Mouse (Mus musculus) mesoderm, embryonic 11.5 days (tissue): ENCODE measurements around the gene Hdc.

Source experiments
- DNase-seq: peaks from one replicate; pipeline ENCODE4 v3.0.0-alpha.2; 2012; ENCODE audit warnings: low read depth, low spot score

The Hdc gene

GRCm38 (mm10) chr2:126601918-126602600 lies 17.0 kb downstream of the Hdc start:
- DNase-seq = no peak

DNA sequence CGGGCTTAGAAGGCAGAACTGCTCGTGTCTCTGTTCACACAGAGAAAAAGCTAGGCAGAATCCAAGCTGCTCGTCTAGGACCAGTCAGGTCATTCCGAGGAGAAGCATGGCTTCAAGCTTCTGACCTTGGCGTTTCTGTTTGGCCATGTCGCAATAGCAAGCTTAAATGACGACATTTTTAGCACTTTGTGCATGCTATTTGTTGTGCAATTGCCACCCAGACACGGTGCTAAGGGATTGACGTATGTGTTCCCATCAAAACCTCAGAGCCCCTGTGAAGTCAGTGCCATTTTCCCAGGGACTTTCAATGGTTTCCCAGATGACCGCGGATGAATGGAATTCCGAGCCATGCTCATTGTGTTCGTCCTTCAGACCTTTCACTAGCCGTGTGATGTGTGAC lies 18.6 kb downstream of the Hdc start:
- no peak for DNase-seq

GRCm38 (mm10) chr2:126599005-126599404 lies 20.1 kb downstream of the Hdc start:
- DNase-seq = no peak

DNA sequence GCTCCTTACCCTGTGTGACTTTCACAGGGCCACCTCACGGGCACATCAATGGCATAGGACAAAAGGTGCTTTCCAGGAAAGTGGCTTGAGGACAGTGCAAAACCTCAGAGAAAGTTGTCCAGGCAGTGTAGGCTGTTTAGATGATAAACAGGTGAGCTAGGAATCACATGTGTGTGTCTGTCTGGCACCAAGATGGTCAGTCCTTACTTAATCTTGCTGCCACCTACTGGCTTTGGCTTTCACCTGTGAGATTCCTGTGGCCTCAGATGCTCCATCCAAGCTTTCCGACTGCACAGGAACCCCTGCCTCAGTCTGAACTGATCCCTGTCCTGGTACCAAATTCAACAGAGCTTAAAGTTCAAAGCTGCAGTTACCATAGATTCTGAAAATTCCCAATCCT lies 20.7 kb downstream of the Hdc start:
- no peak for DNase-seq

GRCm38 (mm10) chr2:126597279-126598241 lies 21.5 kb downstream of the Hdc start:
- no peak for DNase-seq

GRCm38 (mm10) chr2:126596347-126597072 lies 22.6 kb downstream of the Hdc start:
- DNase-seq = no peak

DNA sequence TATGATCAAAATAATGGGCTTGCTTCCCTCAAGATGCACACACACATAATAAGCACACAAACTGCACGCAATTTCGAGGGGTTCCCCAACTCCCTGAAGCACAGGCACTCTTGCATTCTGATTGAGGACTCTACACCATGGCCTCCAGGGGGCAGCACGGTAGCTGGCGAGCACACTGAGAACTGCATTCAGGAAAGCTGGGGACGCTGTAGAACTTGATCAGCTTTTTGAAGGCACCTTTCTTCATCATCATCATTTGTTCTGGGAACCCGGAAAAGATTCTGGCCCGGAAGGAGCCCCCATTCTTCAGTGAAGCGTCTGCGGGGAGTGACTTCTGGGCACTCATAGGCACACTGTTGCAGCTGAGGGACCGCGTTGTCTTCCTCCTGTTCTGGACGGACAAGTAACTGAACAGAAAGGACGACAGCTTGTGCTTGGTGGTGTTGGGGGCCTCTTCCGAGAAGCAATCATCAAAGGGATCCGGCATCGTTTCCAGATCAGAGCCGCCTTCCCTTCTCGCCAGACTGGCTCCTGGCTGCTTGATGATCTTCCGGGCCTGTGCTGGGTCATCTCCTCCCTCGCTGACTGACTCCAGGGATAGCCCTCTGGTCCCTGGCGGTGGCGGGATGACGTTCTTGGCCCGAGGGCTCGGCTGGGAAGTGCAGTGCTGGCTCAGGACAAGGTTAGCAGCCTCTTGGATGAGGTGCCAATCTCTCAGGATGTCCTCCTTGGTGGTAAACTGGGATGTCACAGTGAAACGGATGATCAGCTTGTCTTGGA lies 25.1 kb downstream of the Hdc start:
- DNase-seq = peak; percentile 68

DNA sequence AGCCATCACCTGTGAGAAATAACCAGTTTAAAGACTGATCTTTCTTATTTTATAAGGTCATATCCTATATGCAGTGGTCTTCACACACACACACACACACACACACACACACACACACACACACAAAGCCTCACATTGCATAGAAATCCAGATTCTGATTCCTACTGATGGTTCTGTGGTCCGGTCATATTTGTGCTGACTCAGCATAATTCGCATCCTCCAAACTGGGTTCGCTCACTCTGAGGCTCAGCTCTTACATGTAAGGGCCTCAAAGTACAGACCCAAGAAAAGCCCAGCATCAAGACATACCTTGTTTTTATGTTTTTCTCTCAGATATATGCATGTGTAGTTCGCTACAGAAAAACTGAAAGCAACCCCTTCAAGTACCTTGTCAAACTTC lies 27.8 kb downstream of the Hdc start:
- no peak for DNase-seq

DNA sequence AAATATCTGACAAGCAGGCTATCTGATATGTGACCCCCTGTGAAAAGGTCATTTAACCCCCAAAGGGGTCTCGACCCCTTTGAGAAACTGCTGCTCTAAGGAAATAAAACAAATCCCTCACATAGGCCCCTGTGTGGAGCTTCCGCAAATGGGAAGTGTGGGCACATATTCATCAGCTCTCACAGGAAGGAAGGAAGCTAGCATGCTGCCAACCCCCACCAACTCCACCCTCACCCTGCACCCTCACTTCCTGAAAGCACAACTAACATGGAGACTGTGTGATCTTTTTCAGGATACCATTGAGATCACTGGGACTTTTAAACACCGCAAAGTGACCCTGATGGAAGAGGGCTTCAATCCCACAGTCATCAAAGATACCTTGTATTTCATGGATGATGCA lies 31.6 kb downstream of the Hdc start:
- DNase-seq = no peak

GRCm38 (mm10) chr2:126584621-126585369 lies 34.3 kb downstream of the Hdc start:
- no peak for DNase-seq

- DNase-seq = no peak
Measured at GRCm38 (mm10) chr2:126583960-126584359, 35.1 kb downstream of the Hdc start.

GRCm38 (mm10) chr2:126579282-126579681 lies 39.8 kb downstream of the Hdc start:
- no peak for DNase-seq

DNA sequence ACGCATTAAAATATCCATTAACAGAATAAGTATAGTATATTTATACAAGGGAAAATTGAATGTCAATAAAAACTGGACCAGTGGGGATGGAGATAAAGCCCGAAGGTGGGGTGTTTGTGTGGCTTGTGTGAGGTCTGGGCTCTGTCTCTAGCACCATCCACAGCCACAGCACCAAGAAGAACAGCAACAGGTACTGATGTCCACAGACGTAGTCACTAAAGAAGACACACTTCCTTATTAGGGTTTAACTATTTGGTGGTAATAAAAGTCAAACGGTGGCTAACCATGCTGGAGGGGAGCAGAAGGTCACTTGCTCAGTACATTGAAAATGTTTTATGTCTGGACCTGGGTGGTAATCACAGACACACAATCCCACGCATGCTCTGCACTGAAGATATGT lies 41.7 kb downstream of the Hdc start:
- no peak for DNase-seq

DNA sequence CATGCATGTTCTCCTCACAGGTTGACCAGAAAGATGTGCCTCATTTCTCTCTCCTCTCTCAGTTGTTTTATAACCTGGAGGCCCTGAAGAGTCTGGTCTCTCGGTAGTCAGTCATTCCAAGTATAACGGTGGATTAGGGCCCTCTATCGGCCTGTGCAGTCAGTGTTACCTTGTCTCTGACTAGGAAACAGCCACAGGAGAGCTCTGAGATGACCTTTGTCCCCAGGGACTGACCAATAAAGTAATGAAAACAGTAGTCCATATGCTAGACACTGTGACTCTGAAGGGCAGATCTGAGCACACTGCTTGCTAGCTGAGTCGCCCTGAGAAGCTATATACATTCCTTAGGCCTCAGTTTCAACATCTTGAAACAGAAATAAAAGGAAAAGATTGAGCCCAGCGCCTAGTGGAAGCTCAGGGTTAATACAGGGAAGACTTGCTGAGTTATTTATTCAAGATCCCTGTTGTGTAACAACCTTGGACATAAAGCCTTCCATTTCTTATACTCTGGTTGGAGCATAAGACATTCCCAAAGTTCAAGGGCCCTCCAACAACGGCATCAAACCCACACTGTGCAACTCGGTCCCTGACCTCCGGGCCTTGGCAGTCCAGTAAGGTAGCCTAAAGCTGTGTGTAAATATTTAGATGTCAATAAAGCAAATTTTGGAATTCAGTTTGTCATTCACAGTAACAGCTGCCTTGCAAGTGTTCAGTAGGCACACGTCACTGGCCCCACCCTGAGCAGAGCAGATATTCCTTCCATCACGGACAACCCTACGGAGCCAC lies 43.5 kb downstream of the Hdc start:
- no peak for DNase-seq

- no peak for DNase-seq
Measured at GRCm38 (mm10) chr2:126572747-126573146, 46.4 kb downstream of the Hdc start.

DNA sequence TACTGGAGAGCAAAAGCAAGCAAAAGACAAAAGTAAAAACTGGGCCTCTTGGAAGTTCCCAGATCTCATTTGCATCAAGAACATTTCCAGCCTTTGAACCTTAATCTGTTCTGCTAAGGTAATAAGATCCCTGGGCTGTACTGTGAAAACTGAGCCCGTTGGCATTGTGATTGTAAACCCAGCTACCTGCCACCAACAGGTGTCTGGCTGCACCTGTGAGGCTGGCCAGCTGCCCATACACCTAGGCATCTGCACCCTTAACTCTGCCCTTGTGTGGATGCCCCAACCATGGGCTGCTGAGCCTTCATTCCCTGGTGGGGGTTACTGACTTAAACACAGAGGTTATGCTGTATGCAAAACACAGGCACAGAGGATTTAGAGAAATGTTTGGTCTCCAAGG lies 46.9 kb downstream of the Hdc start:
- DNase-seq = no peak

GRCm38 (mm10) chr2:126563411-126564105 lies 55.5 kb downstream of the Hdc start:
- DNase-seq = no peak

- DNase-seq = no peak
Measured at GRCm38 (mm10) chr2:126560094-126560493, 59.0 kb downstream of the Hdc start.

DNA sequence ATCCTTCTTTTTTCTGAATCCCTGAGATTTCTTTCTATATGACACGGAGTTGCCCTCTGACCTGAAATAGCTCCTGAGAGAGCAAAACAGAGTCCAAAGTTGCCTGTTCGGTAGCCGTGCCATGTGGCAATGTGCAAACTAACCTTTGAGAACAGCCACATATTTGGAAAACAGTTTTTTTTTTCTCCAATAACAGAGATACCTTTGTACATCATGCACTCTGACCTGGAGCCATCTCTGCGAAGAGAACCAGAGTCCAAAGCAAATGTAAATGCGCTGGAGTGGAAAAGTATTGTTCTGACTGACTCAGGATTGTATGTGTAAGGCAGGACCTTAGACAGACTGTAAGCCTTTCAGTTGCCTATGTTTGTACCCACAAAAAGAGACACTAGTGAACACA lies 63.6 kb downstream of the Hdc start:
- DNase-seq = no peak
